Mouse (Mus musculus) embryonic facial prominence, embryonic 11.5 days (tissue): Measurements from ENCODE around the gene Tmprss6. TPM values are rescaled to one million over a fixed set of nuclear protein-coding genes. Genes with fewer than 3 reads are reported as not detected.

Source experiments
- ATAC-seq: fragments of 200-750 bp; cut with Nextera tagmentation; replicated peaks from 2 replicates; pipeline ENCODE4 v1.8.0; 2017; ENCODE audit warnings: low read depth; ENCODE audit not compliant: insufficient number of reproducible peaks, low FRiP score, low TSS enrichment
- DNase-seq: peaks from one replicate; pipeline ENCODE4 v3.0.0-alpha.2; 2015; ENCODE audit warnings: low spot score
- H3K27ac ChIP-seq: fragments of 300-500 bp; sonication (generic); replicated peaks from 2 replicates; pipeline ENCODE4 v1.5.1; 2014; ENCODE audit warnings: mild to moderate bottlenecking, low read depth, low read length, control low read depth
- H3K27me3 ChIP-seq: fragments of 300-500 bp; sonication (generic); 2 replicates; pipeline ENCODE4 v1.6.1; 2014; ENCODE audit warnings: mild to moderate bottlenecking, low read length, moderate library complexity, mixed read lengths; ENCODE audit not compliant: control insufficient read depth, insufficient read depth
- H3K36me3 ChIP-seq: fragments of 300-500 bp; sonication (generic); replicated peaks from 2 replicates; pipeline ENCODE4 v1.6.1; 2014; ENCODE audit warnings: low read depth, mild to moderate bottlenecking, low read length, moderate library complexity, mixed read lengths; ENCODE audit not compliant: control insufficient read depth, insufficient read depth
- H3K4me1 ChIP-seq: fragments of 300-500 bp; sonication (generic); 2 replicates; pipeline ENCODE4 v1.6.1; 2014; ENCODE audit warnings: low read length, mixed read lengths; ENCODE audit not compliant: control insufficient read depth, insufficient read depth
- H3K4me2 ChIP-seq: fragments of 300-500 bp; sonication (generic); 2 replicates; pipeline ENCODE4 v1.6.1; 2014; ENCODE audit warnings: low read depth, mild to moderate bottlenecking, control low read depth, low read length, moderate library complexity
- H3K4me3 ChIP-seq: fragments of 300-500 bp; sonication (generic); 2 replicates; pipeline ENCODE4 v1.5.1; 2014; ENCODE audit warnings: low read depth, low read length, control low read depth
- H3K9ac ChIP-seq: fragments of 300-500 bp; sonication (generic); replicated peaks from 2 replicates; pipeline ENCODE4 v1.6.1; 2014; ENCODE audit warnings: mild to moderate bottlenecking, control low read depth, low read length
- H3K9me3 ChIP-seq: fragments of 300-500 bp; sonication (generic); replicated peaks from 2 replicates; pipeline ENCODE4 v1.6.1; 2016; ENCODE audit warnings: mild to moderate bottlenecking, low read length, inconsistent platforms, mixed read lengths; ENCODE audit not compliant: control insufficient read depth
- WGBS: fragments of 180-500 bp; shearing (Covaris S2); extraction: QIAGEN DNeasy Blood & Tissue Kit; methylation state at CpG from one replicate; pipeline ENCODE4 v1.1.7; 2014; 5-methylcytosine and 5-hydroxymethylcytosine counted together
- polyA plus RNA-seq: library from polyadenylated mRNA; unstranded; fragments of >200 nt; fragmentation: Nextera tagmentation; extraction: Ambion mirVana; gene quantifications from 2 replicates; pipeline ENCODE4 v1.2.1, GENCODE M21; 2014

Tmprss6 gene
- polyA plus RNA-seq, 1 experiment from 2014 or later, result 0.21 TPM

DNA sequence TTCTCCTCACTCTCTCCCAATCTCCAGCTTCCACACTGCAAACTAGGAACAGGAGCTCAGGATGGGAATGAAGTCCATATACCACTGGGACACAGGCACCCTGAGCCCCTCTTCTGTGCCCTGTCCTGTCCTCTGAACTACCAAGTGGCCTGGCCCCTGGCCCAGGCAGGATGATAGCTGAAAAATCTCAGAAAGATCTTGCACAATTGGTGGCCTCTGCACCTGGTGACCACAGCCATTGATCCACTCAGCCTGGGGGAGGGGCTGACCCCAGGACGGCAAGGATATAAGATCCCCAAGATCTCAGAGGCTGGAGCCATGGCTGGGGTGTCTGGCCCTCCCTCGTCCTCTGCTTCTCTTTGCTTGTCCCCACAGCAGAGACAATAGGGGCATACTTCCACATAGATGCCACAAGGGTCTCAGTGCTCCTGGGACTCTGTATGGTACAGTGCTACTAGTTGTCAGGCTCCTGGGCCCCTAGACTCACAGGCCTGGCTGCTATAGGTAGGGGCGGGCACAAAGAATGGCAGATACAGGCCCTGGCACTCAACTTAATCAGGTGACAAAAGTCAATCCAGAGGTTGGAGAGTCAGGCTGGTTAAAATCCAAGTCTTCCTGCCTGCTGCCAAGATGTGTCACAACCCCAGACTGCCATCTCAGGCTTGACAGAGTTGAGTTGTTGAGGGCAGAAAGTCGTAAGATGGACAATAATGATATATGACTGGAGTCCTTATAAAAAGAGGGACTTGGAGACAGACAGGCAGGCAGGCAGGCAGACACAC is 2.3 kb upstream of the Tmprss6 start:
- H3K9ac ChIP-seq, result no peak overlapping the region
- H3K27ac ChIP-seq, result no peak overlapping the region
- H3K27me3 ChIP-seq, result no peaks in the 10 kb centered on the region
- no peaks in the 10 kb centered on the region for H3K36me3 ChIP-seq
- 60% methylated on average over 4 of the region's 4 CpGs for WGBS
- no peak overlapping the region for H3K4me3 ChIP-seq
- DNase-seq (no peak), ATAC-seq (no peak)
- no peaks in the 10 kb centered on the region for H3K4me1 ChIP-seq
- no peaks in the 10 kb centered on the region for H3K9me3 ChIP-seq
- no peak overlapping the region for H3K4me2 ChIP-seq

DNA sequence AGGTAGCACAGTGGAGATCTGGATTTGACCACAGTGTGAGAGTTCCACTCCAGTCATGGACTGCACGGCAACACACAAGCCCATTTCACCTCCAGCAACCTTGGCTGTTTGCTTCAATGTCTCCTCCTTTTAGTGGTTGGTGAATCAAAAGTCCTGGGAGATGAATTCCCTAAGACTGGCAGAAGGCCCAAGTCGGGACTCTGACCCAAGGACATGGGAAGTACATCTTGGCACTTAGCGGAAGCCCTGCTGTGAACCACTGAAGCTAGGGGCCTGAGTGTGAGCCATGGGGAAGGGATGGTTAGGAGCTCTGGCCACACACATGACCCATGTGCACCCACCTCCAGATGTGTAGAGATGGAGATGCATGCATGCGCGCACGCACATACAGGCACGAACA is 864 bp downstream of the Tmprss6 start:
- WGBS, result 96% methylated on average over 7 of the region's 7 CpGs

GRCm38 (mm10) chr15:78466809-78467208 is 1.6 kb downstream of the Tmprss6 start:
- no peak overlapping the region for H3K4me2 ChIP-seq
- DNase-seq (no peak), ATAC-seq (no peak)
- H3K27me3 ChIP-seq, result no peaks in the 10 kb centered on the region
- no peaks in the 10 kb centered on the region for H3K9me3 ChIP-seq
- 28% methylated on average over 6 of the region's 6 CpGs for WGBS
- no peak overlapping the region for H3K4me3 ChIP-seq
- no peaks in the 10 kb centered on the region for H3K4me1 ChIP-seq
- no peak overlapping the region for H3K27ac ChIP-seq
- no peak overlapping the region for H3K9ac ChIP-seq
- no peaks in the 10 kb centered on the region for H3K36me3 ChIP-seq

More for the DNA sequence above, 864 bp downstream of the Tmprss6 start:
- Histone ChIP-seq H3K4me2 (no peak overlapping the region), H3K27me3 (no peaks in the 10 kb centered on the region), H3K4me3 (no peak overlapping the region), H3K27ac (no peak overlapping the region), H3K9ac (no peak overlapping the region), H3K36me3 (no peaks in the 10 kb centered on the region), H3K4me1 (no peaks in the 10 kb centered on the region), H3K9me3 (no peaks in the 10 kb centered on the region)
- no peak for ATAC-seq
- no peak for DNase-seq

DNA sequence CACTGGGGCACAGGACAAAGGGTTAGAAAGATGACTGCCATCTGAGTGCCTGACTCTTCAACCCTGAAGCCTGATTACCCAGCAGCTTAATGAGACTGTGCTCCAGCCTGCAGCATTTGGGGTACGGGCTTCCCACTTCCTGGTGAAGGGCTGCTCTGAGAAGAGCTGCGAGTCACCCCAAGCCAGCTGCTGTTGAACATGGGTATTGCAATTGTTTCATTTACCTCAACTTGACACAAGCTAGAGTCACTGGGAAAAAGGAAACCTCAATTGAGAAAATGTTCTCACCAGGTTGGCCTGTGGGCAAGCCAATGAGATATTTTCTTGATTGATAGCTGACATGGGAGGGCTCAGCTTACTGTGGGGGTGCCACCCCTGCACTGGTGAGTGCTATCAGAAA is 5.5 kb downstream of the Tmprss6 start:
- WGBS, result 84% methylated on average over 2 of the region's 2 CpGs

GRCm38 (mm10) chr15:78457193-78457592 is 11.2 kb downstream of the Tmprss6 start:
- WGBS, result 79% methylated on average over 10 of the region's 10 CpGs
- H3K4me3 ChIP-seq, result no peak overlapping the region
- H3K9ac ChIP-seq, result no peak overlapping the region

More for the DNA sequence above, 5.5 kb downstream of the Tmprss6 start:
- no peak for DNase-seq
- Histone ChIP-seq H3K4me1 (no peaks in the 10 kb centered on the region), H3K9ac (no peak overlapping the region), H3K27me3 (no peaks in the 10 kb centered on the region), H3K4me2 (no peak overlapping the region), H3K36me3 (no peaks in the 10 kb centered on the region), H3K27ac (no peak overlapping the region), H3K4me3 (no peak overlapping the region), H3K9me3 (no peaks in the 10 kb centered on the region)
- ATAC-seq, result no peak

GRCm38 (mm10) chr15:78456051-78456450 is 12.4 kb downstream of the Tmprss6 start:
- H3K27me3 ChIP-seq, result no peaks in the 10 kb centered on the region
- no peak overlapping the region for H3K27ac ChIP-seq
- no peaks in the 10 kb centered on the region for H3K9me3 ChIP-seq
- H3K36me3 ChIP-seq, result no peaks in the 10 kb centered on the region
- no peak for ATAC-seq
- H3K4me3 ChIP-seq, result no peak overlapping the region
- no peak for DNase-seq
- H3K4me1 ChIP-seq, result no peaks in the 10 kb centered on the region
- no peak overlapping the region for H3K9ac ChIP-seq
- H3K4me2 ChIP-seq, result no peak overlapping the region
- 39% methylated on average over 7 of the region's 7 CpGs for WGBS

More at GRCm38 (mm10) chr15:78457193-78457592, 11.2 kb downstream of the Tmprss6 start:
- no peak overlapping the region for H3K27ac ChIP-seq
- no peaks in the 10 kb centered on the region for H3K4me1 ChIP-seq
- no peaks in the 10 kb centered on the region for H3K36me3 ChIP-seq
- ATAC-seq (no peak), DNase-seq (no peak)
- no peak overlapping the region for H3K4me2 ChIP-seq
- H3K27me3 ChIP-seq, result no peaks in the 10 kb centered on the region
- no peaks in the 10 kb centered on the region for H3K9me3 ChIP-seq

DNA sequence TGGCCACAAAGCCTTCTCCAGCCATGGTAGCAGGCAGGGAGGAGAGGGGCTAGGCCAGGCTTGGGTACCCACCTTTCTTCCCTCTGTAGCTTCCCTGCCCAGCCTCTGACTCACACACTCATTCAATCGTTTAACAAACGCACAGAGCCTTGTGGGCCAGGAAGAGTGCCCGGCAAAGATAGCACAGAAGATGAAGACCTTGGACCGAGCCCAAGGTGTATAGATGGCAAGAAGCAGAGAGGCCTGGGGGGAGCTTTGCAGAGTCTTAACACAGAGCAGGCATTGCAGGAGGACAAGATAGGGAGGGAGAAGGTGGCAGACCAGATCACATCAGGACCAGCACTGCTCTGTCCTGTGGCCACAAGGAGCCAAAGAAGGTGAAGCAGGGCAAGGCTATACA is 13.3 kb downstream of the Tmprss6 start:
- Histone ChIP-seq H3K4me2 (no peak overlapping the region), H3K9me3 (no peaks in the 10 kb centered on the region), H3K4me3 (no peak overlapping the region), H3K27ac (no peak overlapping the region), H3K36me3 (no peaks in the 10 kb centered on the region), H3K27me3 (no peaks in the 10 kb centered on the region), H3K9ac (no peak overlapping the region), H3K4me1 (no peaks in the 10 kb centered on the region)
- ATAC-seq (no peak), DNase-seq (no peak)
- 79% methylated on average over 4 of the region's 4 CpGs for WGBS

DNA sequence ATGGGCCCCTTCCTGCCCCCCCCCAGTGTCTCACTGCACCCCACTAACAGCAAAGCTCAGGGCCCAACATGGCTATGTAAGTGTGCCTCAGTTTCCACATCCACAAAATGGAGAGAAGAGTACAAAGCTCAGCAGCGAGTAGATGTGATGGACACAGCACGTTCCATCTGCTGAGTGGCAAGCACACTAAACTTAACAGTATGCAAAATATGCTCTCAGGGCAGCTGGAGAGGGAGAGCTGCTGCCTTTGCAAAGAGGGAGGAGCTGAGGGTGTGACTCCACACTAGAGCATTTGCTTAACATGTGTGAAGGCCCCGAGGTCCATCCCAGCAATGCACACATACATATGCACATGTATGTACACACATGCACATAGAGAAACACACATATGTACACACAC is 15.5 kb downstream of the Tmprss6 start:
- no peak overlapping the region for H3K9ac ChIP-seq
- H3K27ac ChIP-seq, result no peak overlapping the region
- no peak overlapping the region for H3K4me2 ChIP-seq
- H3K36me3 ChIP-seq, result no peaks in the 10 kb centered on the region
- H3K4me3 ChIP-seq, result no peak overlapping the region
- DNase-seq (no peak), ATAC-seq (no peak)
- no peaks in the 10 kb centered on the region for H3K9me3 ChIP-seq
- no peaks in the 10 kb centered on the region for H3K27me3 ChIP-seq
- no peaks in the 10 kb centered on the region for H3K4me1 ChIP-seq
- 87% methylated on average over 3 of the region's 3 CpGs for WGBS
